Mouse (Mus musculus): Measurements from ENCODE around the gene Htr5a.

The Htr5a gene

DNA sequence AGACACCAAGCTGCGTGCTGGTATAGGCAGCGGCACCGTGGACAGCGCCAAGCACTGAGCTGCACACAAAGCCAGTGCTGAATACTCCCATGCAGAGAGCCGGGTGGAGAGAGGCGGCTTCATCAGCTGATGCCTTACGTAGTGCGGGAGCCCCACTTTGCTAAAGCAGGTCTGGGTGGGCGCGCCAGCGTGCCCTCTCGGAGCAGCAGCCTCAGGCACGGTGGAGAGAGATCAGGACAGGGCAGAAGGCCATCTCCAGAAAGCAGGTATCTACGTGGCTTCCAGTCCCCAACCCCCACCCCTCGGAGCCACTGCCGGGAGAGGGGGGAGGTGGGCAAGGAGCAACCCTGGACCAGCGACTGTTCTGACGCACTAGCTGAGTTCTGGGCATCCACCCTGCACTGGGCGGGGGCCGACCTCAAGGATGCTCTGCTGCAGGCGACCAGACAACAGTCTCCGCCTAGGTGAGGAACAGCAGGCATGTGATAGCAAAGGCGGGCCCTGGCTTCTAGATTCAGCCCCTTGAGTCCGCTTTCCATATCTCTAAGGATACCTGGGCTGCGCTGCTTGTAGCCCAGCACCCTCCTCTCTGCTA, at the start of gene Htr5a:
Gene Htr5a, plus strand, starts transcription at position 449 of the 595 bp plus-strand sequence.
- peak; percentile 57 for DNase-seq (ENCODE audit: extremely low spot score)

DNA sequence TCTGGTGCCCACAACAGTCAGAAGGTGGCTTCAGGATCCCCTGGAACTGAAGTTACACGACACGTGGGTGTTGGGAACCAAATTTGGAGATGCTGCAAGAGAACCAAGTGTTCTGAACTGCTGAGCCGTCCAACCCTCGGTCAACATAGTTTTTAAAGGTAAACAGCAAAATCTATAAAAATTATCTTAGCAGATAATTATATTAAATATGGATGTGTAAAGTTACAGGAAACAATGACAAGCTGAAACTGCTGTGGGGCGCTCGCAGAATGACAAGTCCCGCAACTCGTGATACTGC, 49.8 kb upstream of the Htr5a start:
- DNase-seq (ENCODE audit: extremely low spot score) = no peak

DNA sequence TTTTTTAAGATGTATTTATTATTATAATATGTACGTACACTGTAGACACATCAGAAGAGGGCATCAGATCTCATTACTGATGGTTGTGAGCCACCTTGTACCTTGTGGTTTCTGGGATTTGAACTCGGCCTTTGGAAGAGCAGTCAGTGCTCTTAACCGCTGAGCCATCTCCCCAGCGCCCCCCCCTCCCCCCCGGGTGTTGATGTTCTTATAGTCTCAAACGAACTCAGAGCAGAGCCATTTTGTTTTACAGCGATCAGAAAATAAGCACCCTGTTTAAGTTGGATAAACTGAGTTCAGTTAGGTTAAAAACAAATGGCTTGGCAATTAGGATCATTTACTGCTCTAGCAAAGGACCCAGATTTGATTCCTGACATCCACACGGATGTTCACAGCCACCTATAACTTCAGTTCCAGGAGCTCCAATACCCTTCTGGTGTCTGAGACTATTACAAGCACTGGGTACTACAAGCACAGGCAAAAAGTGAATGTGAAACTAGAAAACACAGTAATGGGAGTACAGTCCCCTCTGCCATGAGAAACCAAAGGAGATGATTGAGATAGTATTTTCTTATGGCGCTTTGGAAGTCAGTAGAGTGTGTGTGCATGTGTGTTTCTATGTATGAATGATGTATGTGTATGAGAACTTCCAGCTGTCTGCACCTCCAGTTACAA, 49.3 kb upstream of the Htr5a start:
- no peak for DNase-seq (ENCODE audit: extremely low spot score)

DNA sequence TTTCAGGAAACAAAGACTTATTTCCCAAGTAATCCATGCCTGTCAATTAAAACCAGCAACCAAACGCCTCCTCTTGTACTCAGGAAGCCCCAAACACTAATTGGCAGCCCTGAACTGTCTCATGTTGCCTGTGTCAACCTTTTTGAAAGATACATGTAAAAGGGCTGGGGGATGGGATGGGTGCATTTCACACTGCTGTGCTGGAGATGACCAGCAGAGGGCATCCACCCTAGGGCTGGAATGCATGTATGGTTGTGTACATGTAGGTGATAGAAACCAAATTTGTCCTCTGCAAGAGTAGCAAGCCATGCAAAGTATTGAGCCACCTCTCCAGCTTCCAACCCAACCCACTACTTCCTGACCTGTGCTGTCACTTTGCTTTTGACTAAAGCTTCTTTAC, 48.0 kb upstream of the Htr5a start:
- DNase-seq (ENCODE audit: extremely low spot score) = peak; percentile 64

DNA sequence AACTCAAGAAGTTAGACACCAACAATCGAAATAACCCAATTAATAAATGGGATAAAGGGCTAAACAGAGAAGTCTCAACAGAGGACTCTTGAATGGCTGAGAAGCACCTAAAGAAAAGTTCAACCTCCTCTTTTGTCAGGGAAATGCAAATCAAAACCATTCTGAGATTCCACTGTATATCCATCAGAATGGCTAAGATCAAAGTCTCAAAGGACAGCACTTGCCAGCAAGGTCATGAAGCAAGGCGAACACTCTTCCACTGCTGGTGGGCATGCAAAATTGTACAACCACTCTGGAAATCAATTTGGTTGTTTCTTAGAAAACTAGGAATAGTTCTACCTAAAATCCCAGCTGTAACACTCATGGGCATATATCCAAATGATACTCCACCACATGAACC, 27.7 kb upstream of the Htr5a start:
- DNase-seq (ENCODE audit: extremely low spot score) = no peak

DNA sequence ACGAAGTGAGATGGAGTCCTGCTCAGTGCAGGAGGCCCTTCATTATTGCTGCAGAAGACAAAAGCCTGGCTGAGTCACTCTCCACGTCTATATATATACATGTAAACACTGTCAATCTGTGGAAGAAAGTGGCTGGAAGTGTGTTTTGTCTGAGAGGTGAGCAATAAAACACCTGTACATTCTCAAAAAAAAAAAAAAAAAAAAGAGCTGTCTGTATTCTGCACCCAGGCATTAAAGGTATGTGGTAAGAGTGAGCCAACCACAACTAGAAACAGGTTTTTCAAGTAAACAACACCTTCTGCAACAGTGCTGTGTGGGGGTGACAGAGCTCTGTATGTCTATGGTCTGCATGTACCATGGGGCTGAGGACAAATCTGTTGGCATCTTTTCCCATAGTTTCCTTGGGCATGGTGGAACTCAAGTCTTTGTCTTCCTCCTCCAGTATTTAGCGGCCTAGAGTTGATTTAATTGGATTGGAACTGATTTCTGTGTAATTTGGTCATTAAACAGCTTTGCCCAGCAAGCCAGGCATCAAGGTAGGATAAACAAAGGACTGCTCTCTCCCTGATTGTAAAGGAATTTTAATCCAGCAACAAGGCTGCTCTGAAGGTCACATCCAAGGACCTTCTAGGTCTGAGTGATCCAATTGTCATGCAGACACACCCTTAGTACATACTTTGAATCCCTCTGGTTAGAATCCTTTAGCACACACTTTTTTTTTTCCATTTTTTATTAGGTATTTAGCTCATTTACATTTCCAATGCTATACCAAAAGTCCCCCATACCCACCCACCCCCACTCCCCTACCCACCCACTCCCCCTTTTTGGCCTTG, 22.9 kb upstream of the Htr5a start:
- DNase-seq (ENCODE audit: extremely low spot score) = no peak

DNA sequence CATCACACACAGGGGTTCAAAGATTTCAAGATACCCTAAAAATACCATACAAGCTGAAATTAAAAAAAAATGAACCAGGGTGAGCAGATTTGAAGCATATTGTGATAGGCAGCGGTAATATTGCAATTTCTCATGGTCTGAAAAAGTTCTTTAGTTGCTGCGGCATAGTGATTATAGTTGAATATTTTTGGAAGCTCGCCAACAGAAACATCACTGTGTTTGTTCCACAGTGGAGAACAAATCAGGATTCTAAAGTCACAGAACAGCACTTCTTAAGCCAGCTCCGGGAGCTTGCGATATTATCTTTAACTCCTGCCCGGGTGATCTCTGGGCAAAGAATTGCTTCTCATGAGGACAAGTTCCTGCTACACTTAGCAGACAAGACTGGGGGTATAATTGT, 20.8 kb upstream of the Htr5a start:
- DNase-seq (ENCODE audit: extremely low spot score) = no peak

DNA sequence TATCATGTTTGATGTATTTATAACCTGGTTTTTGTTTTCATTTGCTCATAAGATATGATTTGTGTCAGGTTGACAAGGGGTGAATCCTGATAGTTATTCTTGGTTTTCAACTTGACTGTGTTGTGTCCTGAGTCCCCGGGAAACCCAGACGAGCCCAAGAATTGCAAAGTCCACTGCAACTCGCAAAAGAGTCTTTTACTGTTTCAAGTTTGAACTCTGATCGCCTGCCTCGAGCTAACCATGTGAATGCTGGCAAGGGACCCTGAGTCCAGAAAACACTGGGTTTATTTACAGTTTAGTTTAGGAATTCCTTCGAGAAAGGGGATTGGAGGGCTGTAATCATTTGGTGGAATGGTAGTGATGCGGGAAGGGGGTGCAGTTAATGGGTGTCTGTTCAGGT, 14.0 kb upstream of the Htr5a start:
- no peak for DNase-seq (ENCODE audit: extremely low spot score)

DNA sequence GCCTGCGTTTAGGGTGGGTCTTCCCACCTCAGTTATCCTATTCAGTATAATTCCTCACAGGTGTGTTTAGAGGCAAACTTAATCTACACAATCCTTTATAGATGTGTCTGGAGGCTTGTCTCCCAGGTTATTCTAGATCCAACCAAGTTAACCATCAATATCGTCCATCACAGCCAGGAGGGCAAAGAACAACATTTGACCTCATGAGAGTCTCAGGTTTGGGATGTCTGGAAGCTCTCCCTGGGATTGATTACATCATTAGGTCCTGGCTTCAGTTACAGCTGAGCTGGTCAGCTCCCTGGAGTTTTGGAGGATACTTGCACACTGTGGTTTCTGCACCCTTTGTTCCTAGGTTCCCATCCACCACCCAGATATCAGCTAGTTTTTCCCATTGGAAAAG, 6.9 kb upstream of the Htr5a start:
- DNase-seq (ENCODE audit: extremely low spot score) = no peak

DNA sequence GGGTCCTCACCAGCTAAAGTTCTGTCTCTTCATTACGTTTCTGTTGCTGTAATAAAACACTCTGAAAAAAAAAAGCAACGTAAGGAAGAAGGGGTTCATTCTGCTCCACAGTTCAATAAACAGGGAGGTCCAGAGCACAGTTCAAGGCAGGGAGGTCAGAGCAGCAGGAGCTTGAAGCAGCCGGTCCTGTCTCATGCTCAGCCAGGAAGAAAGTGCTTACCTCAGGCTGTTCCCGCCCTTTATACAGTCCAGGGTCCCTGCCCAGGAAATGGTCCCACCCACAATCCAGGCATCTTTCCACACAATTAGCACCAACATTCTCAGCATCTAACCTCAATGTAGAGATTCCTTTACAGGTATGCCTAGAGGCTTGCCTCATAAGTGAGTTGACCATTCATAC, 3.9 kb upstream of the Htr5a start:
- no peak for DNase-seq (ENCODE audit: extremely low spot score)

DNA sequence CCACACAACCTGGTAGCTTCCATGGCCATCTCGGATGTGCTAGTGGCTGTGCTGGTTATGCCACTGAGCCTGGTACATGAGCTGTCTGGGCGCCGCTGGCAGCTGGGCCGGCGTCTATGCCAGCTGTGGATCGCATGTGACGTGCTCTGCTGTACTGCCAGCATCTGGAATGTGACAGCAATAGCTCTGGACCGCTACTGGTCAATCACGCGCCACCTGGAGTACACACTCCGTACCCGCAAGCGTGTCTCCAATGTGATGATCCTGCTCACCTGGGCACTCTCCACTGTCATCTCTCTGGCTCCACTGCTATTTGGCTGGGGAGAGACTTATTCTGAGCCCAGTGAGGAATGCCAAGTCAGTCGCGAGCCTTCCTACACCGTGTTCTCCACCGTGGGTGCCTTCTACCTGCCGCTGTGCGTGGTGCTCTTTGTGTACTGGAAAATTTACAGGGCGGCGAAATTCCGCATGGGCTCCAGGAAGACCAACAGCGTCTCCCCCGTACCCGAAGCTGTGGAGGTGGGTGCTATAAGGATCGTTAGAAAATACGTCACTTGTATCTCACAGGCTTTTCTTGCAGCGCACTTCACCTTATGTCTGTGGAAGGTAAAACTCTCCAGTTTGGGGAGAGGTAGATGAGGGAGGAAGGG, 847 bp downstream of the Htr5a start:
- no peak for DNase-seq (ENCODE audit: extremely low spot score)

DNA sequence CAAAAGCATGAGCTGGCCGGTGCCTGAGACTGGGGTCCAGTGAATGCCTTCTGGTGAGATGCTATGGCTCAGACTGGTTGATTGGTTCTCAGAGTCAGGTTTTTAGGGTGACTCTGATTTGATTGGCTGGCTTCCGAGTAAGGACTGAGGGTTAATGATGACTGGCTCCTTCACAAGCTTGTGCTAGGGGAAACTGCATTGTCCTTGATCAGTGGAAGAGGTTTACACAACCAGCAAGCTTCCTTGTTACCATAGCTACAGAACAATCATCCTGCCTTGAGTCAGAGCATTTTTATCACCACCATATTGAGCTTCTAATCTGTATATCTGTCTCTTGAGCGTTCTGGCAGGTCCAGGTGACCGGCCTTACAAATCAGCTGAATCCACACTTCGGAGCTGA, 5.0 kb downstream of the Htr5a start:
- no peak for DNase-seq (ENCODE audit: extremely low spot score)

DNA sequence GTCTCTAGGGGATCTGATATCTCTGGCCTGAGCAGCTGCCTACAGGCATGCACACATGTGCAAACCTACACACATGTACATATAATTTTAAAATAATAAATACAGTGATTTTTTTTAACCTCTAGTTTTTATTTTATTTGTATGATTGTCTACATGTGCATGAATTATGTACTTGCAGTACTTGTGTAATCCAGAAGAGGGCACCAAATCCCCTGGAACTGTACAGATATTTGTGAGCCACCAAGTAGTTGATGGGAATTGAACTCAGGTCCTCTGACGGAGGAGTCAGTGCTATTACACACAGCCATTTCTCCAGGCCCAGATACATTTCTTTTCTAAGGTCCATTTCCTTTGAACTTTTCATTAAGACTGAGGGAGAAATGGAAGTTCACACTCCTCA, 12.3 kb downstream of the Htr5a start:
- no peak for DNase-seq (ENCODE audit: extremely low spot score)

DNA sequence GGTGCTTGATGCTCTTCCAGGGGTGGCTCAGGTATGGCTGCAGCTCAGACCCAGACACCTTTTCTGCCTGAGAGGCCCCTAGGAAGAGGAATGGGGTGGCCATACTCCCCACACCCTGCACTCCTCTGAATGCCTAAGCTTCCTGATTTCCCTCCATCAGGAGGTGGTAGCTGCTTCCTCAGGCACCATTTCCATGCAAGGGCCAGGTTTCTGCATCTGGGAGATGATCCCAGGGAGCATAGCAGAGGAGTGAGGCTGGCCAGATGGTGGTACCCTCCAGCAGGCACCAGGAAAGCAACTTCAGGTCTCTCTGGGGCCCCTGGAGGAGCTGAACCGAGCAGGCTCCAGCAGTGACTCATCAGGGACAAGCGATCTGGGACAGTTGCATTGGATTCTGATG, 13.8 kb downstream of the Htr5a start:
- DNase-seq (ENCODE audit: extremely low spot score) = no peak

DNA sequence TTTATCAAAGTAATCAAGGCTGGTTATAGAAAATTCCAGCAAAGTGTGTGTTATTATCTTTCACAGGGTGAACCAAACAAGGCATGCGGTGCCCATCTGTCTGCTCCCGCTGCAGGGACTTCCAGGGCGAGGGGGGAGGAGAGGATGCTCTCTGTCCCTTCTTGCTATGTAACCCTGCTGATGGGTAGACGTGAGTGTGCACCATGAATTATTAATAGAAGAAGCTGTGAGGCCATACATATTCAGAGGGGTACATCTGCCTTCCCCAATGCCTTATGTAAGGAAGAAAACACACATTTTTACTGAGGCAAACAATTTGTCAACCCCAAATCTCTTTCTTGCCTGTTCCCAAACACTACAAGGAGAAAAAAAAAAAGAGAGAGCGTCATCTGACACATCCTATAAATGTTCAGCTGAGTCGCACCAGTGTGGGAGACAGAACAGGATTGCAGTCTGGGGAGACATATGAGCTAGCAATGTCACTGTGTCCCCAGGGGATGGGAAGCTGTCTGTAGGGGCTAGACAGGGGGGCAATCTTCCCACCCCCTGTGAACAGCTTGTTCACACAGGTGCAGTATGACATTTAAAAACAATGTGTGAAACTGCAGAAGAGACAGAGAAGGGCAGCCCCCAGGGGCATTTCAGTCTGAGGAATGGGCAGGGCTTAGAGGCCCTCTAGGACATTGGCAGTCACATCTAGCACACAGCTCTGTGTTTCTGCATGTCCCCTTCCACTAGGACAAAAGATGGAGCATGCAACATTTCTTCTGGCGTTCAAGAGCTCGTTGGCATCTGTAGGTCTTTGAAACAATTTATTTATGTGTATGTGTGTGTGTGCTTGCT, 31.5 kb downstream of the Htr5a start:
- DNase-seq (ENCODE audit: extremely low spot score) = no peak

DNA sequence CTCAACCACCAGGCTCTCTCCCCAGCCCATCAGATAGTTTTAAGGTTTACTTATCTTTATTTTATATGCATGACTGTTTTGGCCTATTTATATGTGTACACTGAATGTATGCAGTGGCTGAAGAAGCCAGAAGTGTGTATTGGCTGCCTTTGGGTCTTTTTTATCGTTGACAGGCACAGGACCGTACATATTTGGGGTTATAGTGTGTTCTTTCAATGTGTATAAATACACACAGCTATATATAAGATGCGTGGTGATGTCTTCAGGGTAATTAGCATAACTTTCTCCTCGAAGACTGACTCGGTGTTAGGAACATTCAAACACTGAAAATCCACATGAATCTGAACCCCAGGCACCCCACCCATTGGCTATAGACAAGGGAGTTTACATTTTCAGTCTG, 32.3 kb downstream of the Htr5a start:
- no peak for DNase-seq (ENCODE audit: extremely low spot score)

DNA sequence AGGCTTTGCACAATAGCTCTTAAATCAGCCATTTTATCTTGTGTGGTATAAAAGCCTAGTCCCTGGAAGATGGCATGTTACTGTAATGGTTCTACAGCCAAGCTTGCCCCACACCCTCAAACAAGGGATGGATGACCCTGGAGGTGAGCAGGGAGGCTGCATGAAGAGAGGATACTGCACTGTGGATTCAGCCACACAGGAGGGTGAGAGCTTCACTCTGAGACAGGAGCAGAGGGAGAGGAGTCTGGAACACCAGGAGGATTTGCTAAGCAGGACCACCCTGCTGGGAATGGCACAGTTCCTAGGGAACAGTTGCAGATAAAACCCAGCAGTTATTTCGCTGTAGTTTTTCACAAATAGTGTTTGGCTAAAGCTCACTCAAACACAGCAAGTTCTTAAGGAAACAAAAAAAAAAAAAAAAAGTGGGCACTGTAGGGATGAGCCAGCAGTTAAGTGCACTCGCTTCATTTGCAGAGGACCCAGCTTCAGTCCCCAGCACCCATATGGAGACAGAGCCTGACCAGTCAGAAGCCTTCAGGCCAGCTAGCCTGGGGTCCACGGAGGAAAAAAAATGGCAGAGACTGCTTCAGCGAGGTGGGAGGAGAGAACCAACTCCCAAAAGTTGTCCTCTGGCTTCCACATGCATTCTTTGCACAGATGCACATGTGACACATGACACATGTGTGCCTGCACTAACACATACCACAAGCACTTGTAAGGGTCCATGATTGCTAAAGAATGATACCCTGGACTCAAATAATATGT, 33.6 kb downstream of the Htr5a start:
- DNase-seq (ENCODE audit: extremely low spot score) = no peak

DNA sequence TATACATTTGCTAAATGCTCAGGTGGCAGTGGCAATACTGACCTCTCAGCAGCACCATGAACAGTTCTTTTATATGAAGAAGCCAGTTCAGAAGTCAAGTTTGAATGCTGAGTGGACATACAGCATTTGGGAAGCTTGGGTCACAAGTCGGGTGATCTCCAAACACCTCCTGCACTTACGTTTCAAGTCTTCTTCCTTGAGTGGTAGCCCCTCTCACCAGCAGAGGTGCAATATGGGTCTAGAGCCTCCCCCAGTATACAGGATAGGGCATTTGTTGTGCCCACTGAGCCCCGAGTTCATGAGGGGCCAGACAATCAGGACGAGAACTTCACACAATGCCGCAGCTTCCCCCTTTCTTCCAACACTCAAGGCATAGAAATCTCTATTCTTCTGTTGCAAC, 36.4 kb downstream of the Htr5a start:
- no peak for DNase-seq (ENCODE audit: extremely low spot score)

DNA sequence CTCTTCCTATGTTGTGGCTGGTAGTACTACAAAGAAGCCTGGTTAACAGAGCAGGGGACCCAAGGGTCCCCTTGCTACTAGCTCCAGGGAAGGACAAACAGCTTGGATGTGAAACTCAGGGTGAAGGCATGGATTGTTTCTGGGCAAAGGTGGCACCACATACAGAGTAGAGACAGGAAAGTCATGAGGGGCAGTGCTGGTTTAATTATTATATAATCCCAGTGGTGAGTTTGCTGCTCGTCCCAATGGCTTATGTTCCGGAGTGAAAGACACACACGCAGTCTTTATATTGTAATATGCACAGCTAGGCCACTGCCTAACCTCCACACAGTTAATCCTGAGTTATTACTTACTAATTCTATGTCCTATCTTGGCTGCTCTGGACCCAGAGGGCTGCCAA, 37.8 kb downstream of the Htr5a start:
- no peak for DNase-seq (ENCODE audit: extremely low spot score)

DNA sequence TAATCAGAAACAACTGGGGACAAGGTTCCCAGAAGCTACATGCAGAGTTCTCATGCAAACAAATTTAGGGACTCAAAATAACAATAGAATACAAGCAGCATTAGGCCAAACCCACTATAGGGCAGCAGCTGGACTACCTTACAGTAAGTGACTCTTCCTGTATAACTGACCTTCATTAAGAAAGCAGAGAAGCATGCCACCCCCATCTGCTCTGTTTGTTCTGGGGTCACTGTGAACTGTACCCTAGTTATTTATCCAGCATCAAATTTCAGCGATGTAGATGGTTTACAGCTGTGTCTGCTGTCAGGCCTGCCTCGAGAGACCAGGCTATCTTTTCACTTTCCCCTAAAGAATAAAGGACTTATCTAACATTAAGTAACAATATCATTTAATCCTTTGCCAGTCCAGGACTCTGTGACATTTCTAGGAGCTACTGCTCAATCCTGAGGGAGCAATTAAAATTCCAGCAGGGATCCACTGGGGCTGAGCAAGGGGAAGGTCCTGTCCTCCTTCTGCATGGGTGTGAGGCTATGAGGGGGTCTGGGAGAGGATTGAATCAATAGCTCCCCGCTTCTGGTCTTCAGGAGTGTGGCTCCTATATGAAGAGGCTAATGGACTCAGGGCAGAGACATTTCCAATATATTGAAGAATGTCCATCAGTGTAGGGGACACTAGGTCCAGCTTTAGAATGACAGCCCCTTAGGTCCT, 38.5 kb downstream of the Htr5a start:
- DNase-seq (ENCODE audit: extremely low spot score) = no peak

DNA sequence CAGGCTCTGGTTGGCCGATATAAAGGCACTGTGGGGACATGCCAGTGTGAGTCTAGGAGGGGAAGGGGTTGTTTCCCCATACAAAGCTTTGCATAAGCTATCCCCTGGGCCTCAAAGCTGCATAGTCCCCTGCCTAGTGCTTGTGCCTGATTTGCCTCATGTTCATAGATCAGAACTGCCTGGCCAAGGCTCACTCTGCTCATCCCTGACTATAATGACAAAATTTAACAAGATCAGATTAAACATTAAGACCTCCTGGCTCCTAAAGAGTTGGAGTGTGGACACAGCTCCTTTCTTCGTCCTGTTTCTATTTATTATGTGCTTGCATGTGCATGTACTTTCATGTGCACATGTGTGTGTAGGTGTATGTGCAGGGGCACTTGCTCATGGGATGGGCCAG, 39.3 kb downstream of the Htr5a start:
- no peak for DNase-seq (ENCODE audit: extremely low spot score)

Data from embryo, embryonic 9.5 days (tissue).